Mouse (Mus musculus) effector memory CD4-positive, alpha-beta T cell, adult 5 months (primary cell): ENCODE measurements around the gene Angel1. TPM values are rescaled to one million over a fixed set of nuclear protein-coding genes. Genes with fewer than 3 reads are reported as not detected.

Source experiments
- polyA plus RNA-seq: library from polyadenylated mRNA; unstranded; fragments of 100-300 nt; shearing (Covaris generic); gene quantifications from one replicate; pipeline ENCODE4 v1.2.1, GENCODE M21; 2017

Angel1 gene
- 12.5 TPM for polyA plus RNA-seq

GRCm38 (mm10) chr12:86726120-86726640, at the start of gene Angel1:
Angel1 (minus strand) TSS chr12:86726460.

GRCm38 (mm10) chr12:86734319-86734810, 8.1 kb upstream of the Angel1 start, which contains the start of gene Lrrc74a:
Lrrc74a (plus strand) TSS chr12:86734369.

GRCm38 (mm10) chr12:86678591-86679545, 47.4 kb downstream of the Angel1 start, which contains the start of gene Vash1:
Vash1 (plus strand) TSS chr12:86678700.

Other genes starting within 250 kb of the Angel1 start
- 0.24 TPM for gene Vash1, start 47.8 kb downstream of the Angel1 start, polyA plus RNA-seq
- gene Lrrc74a, start 7.9 kb upstream of the Angel1 start, polyA plus RNA-seq, result not detected
- 128 TPM for gene Irf2bpl, start 158.3 kb upstream of the Angel1 start, polyA plus RNA-seq
- gene Cipc, start 220.6 kb upstream of the Angel1 start, polyA plus RNA-seq, result 77.6 TPM